Mouse (Mus musculus) T-helper 17 cell (primary cell): ENCODE results near the gene Slc5a11.

Experiments
- in situ Hi-C, 2 experiments: fragments of 300-600 bp; cut with MboI, MseI; formaldehyde crosslinking; loops; 1 replicate in 1 of 2; 2 replicates in 1 of 2; pipeline ENCODE4 v1.15.1; 2025; ENCODE audit warnings: high pct_unique_total_duplicates in 2 of 2

Slc5a11 gene

GRCm38 (mm10) chr7:123214365-123215075 is at the start of gene Slc5a11:
Slc5a11 (plus strand) TSS chr7:123214780.
- in situ Hi-C loops = no loop called here

GRCm38 (mm10) chr7:123167436-123167835 is 47.1 kb upstream of the Slc5a11 start:
- in situ Hi-C loops = no loop called here

- in situ Hi-C loops = no loop called here
Observed at GRCm38 (mm10) chr7:123169618-123170017, 45.0 kb upstream of the Slc5a11 start.

- in situ Hi-C loops = no loop called here
Observed at GRCm38 (mm10) chr7:123172101-123172500, 42.5 kb upstream of the Slc5a11 start.

GRCm38 (mm10) chr7:123177215-123177614 is 37.4 kb upstream of the Slc5a11 start:
- in situ Hi-C loops = no loop called here

- in situ Hi-C loops = no loop called here
Observed at GRCm38 (mm10) chr7:123181787-123182701, 32.5 kb upstream of the Slc5a11 start.

GRCm38 (mm10) chr7:123184891-123185290 is 29.7 kb upstream of the Slc5a11 start:
- in situ Hi-C loops = no loop called here

- in situ Hi-C loops = no loop called here
Observed at GRCm38 (mm10) chr7:123186463-123186862, 28.1 kb upstream of the Slc5a11 start.

- in situ Hi-C loops = no loop called here
Observed at GRCm38 (mm10) chr7:123187246-123187645, 27.3 kb upstream of the Slc5a11 start.

- in situ Hi-C loops = no loop called here
Observed at GRCm38 (mm10) chr7:123188462-123188861, 26.1 kb upstream of the Slc5a11 start.

- in situ Hi-C loops = no loop called here
Observed at GRCm38 (mm10) chr7:123189762-123190161, 24.8 kb upstream of the Slc5a11 start.

GRCm38 (mm10) chr7:123191731-123192130 is 22.8 kb upstream of the Slc5a11 start:
- in situ Hi-C loops = no loop called here

GRCm38 (mm10) chr7:123193201-123193600 is 21.4 kb upstream of the Slc5a11 start:
- in situ Hi-C loops = no loop called here

GRCm38 (mm10) chr7:123194696-123195095 is 19.9 kb upstream of the Slc5a11 start:
- in situ Hi-C loops = no loop called here

- in situ Hi-C loops = no loop called here
Observed at GRCm38 (mm10) chr7:123196432-123196831, 18.1 kb upstream of the Slc5a11 start.

- in situ Hi-C loops = no loop called here
Observed at GRCm38 (mm10) chr7:123198695-123199094, 15.9 kb upstream of the Slc5a11 start.

GRCm38 (mm10) chr7:123199151-123199550 is 15.4 kb upstream of the Slc5a11 start:
- in situ Hi-C loops = no loop called here

GRCm38 (mm10) chr7:123199656-123200206 is 14.8 kb upstream of the Slc5a11 start:
- in situ Hi-C loops = no loop called here

GRCm38 (mm10) chr7:123200722-123201121 is 13.9 kb upstream of the Slc5a11 start:
- in situ Hi-C loops = no loop called here

- in situ Hi-C loops = loop anchor here (5.0 kb wide), 1 partner anchor 262 kb away; no protein-coding TSS in a partner anchor
Observed at GRCm38 (mm10) chr7:123205261-123205660, 9.3 kb upstream of the Slc5a11 start.

GRCm38 (mm10) chr7:123207561-123207960 is 7.0 kb upstream of the Slc5a11 start:
- in situ Hi-C loops = loop anchor here (5.0 kb wide), 1 partner anchor 260 kb away; no protein-coding TSS in a partner anchor

- in situ Hi-C loops = loop anchor here (5.0 kb wide), 1 partner anchor 257 kb away; no protein-coding TSS in a partner anchor
Observed at GRCm38 (mm10) chr7:123209864-123210263, 4.7 kb upstream of the Slc5a11 start.
